Mouse (Mus musculus) activated CD4-positive, CD25-positive, alpha-beta regulatory T cell, adult 4 months (primary cell): ENCODE results near the gene Henmt1. TPM values are rescaled to one million over a fixed set of nuclear protein-coding genes. Genes with fewer than 3 reads are reported as not detected.

Experiments used
- ATAC-seq: one replicate; pipeline ENCODE4 v1.8.0; 2017
- polyA plus RNA-seq, 2 experiments: library from polyadenylated mRNA; unstranded; fragments of 100-300 nt; shearing (Covaris generic); gene quantifications; one replicate each; pipeline ENCODE4 v1.2.1; 2017

Henmt1 gene
- polyA plus RNA-seq, 2 experiments from 2014 or later: 0.24 to 0.90 TPM

DNA sequence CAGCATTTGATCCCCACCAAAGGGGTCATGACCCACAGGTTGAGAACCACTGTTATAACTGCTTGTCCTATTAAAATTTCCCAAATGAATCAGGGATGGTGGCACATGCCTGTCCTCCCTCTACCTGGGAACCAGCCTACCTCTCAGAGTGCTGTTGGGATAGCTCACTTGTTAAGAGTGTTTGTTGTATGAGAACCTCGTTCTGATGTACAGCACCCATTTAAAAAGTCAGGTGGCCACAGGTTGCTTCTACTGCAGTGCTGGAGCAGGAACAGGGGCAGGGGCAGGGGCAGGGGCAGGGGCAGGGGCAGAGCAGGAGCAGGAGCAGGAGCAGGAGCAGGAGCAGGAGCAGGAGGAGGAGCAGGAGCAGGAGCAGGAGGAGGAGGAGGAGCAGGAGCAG, 59.5 kb downstream of the Henmt1 start:
- ATAC-seq: no peak

DNA sequence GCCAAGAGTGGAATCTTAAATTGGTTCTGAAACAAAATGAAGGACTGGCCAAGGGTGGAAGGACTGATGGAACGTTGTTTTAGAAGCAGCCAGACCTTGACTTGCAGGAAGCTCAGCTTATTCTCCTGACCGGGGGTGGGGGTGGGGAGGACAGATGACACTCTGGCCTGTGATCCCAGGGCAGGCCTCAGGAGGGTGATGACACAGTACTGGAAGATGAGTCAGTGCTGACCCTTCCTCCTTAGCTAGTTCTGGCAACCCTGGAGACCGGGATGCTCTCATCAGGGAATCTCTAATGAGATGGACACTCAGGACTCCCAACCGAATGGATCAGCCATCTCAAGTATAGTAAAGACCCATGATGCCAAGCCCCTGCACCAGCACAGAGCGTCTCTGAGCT, 66.1 kb downstream of the Henmt1 start:
- no peak for ATAC-seq

DNA sequence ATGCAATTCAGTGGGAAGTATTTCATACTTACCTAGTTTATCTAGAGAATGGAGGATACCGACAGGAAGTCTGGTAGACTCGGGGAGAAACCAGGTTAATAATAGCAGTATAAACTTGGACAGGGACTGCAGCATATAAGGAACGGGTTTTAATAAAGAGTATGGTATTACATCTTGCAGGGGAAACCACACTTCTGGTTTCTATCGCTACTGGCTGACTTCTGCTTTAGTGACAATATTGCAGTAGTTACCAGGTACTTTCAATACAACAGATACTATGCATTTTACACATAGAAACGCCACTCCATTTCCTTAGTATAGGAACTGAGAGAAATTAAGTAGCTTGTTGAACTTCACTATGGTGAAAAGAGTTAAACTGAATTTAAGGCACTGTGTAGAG, 68.5 kb downstream of the Henmt1 start:
- no peak for ATAC-seq

Other genes starting within 250 kb of the Henmt1 start
- gene Gpsm2, start 217.6 kb upstream of the Henmt1 start, polyA plus RNA-seq: 1 to 10 TPM; 4.3 to 5.5 TPM
- not detected for gene Aknad1, start 200.2 kb upstream of the Henmt1 start, polyA plus RNA-seq
- 10 to 100 TPM; 58.1 to 69.1 TPM for gene Stxbp3, start 99.3 kb upstream of the Henmt1 start, polyA plus RNA-seq
- gene Fndc7, start 49.9 kb upstream of the Henmt1 start, polyA plus RNA-seq: under 1 TPM; 0.11 to 0.21 TPM
- 100 to 1,000 TPM; 109 to 118 TPM for gene Prpf38b, start 28.1 kb upstream of the Henmt1 start, polyA plus RNA-seq
- not detected for gene Gm9857, start 572 bp downstream of the Henmt1 start, polyA plus RNA-seq
- gene Fam102b, start 87.7 kb downstream of the Henmt1 start, polyA plus RNA-seq: 1 to 10 TPM; 3.2 to 4.4 TPM
- not detected for gene Slc25a54, start 140.6 kb downstream of the Henmt1 start, polyA plus RNA-seq
- 10 to 100 TPM; 20.4 to 26.7 TPM for gene Slc25a24, start 183.3 kb downstream of the Henmt1 start, polyA plus RNA-seq